Mouse (Mus musculus) right cerebral cortex, adult 2 months (tissue): ENCODE results near the gene Wdr61.

Experiments used
- DNase-seq, 2 experiments: peaks; one replicate each; pipeline ENCODE4 v3.0.0; 2021 to 2022; ENCODE audit warnings: low spot score in 2 of 2

Wdr61 gene

DNA sequence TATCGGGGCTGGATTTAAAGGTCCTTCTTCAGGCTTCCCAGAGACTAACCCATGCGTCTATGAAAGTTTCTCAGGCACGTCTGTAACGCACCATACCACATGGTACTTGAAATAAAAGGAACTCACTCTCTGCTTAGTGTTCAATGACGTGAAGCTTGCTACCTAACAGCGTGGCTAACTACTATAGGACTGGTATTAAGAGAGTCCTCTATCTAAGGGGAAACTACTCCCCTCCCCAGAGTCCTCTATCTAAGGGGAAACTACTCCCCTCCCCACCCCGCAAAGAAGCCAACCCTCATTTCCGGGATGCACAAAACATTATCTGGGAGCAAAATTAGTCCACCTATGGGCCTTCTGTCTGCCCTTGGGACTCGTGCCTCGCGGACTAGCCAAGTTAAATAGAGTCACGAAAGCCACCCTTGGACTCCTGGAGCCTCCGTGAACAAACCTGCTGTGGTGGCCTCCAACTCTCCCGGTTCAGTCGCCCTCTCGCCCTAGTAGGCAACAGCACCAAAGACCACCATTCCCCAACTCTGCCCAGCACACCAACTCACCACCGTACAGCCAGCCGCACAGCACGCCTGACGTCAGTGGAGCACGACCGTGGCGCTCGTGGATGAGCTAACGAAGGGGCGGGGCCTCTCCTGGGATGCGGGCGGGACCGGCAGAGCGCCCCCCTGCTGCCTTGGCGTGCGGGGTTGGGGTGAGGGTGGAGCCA, at the start of gene Wdr61:
Wdr61 (minus strand) TSS at position 599 of the 718 bp plus-strand sequence.
- DNase-seq = peak; percentile 98

DNA sequence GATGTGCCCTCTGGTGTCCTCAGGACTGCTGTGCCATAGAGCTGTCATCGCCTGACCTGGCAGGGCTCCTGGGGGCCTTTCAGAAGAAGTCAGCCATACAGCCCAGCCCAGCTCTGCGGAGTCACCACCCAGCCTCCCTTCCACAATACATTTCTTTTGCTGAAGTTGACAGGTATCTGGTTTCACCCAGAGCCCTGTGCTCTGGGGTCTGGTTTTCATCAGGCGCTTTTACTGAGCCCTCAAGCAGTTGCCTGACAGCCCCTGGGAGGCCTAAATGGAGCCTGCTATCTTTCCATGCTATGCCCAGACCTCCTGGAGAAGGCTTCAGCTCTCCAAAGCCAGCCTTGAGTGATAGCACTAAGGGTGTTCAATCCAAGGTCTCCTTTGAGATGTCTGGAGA, 49.7 kb upstream of the Wdr61 start:
- DNase-seq = no peak

DNA sequence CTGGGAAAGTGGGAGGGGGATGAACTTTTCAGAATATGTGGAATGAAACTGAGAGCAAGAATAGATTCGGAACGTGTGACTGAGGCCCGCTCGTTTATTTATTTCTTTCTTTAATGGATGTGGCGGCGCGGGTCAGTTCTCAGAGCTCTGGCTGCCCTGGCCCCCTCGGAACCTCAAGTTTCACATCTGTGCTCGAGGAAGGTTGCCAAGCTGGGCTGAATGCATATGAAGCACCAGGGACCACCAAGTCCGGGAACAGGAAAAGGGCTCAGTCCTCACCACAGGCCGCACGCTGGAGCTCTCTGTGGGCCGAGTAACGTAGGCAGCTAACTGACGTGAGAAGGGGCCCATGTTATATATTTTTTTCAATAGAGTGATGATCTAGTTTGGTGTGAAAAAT, 48.2 kb upstream of the Wdr61 start:
- no peak for DNase-seq

DNA sequence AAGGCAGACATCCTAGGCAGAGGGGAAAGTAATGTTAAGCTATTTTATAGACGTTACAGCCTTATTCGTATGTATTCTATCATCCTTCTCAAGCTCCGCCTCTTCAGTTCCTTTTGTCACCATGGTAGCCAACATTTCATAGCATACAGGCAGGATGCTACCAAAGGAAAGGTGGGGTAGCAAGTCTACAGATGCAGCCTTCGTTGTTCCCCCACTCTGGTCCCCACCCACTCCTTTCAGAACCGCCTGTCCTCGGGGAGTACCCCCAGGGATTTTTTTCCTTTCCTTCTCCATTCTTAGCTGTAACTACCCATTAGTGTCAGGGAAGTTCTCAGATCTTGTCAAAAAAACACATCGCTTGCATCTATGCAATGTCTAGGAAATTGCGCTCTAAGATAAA, 45.0 kb upstream of the Wdr61 start:
- DNase-seq = no peak

DNA sequence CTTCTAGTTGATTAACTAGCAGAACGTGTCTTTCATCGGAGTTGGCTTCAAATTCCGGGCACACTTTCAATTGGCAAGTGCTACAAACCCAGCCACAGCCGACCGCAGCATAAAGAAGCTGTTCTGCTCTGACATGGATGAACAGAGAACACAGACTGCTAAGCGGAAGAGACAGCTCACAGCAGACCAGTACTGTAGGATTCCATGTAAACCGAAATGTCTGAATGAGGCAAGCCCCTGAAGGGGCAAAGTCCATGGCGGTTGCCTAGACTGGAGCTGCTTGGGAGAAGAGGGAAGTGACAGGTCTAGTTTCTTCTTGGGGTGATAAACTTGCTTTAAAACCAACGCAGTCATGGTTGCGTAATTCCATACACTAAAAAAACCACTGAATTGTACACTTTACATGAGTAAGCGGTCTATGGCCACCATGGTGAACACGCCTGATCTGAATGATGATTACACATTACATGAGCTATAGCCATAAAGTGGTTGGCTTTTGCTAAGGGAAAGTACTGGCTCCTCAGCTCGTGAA, 42.2 kb upstream of the Wdr61 start:
- no peak for DNase-seq

DNA sequence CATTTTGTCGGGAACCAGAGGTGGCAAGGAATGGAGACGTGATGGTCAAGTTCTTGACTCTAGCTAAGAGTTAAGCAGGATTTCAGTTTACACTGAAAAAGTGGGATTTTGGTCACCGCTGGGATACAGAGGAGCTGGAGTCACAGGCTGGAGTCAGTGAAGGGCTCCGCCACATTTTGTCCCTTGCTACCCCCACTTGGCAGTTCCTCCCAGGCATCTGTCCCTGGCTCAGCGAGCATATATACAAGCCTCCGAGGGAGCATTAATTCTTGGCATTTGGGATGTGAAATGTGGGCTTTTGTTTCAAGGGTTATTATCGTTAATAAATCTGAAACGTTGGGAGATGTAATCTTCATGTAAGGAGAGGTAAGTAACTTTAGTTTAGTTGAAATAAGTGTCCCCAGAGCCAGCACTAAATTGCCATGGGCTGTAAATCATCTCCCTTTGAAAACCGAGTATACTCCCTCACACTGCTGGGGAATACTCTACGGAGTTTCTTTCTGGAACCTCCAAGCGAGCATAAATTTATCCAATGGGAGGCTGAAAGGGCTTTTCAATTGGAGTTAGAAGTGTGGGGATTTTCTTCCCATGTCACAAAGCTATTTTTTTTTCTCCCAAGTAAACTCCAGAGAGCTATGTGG, 35.9 kb upstream of the Wdr61 start:
- DNase-seq = no peak

DNA sequence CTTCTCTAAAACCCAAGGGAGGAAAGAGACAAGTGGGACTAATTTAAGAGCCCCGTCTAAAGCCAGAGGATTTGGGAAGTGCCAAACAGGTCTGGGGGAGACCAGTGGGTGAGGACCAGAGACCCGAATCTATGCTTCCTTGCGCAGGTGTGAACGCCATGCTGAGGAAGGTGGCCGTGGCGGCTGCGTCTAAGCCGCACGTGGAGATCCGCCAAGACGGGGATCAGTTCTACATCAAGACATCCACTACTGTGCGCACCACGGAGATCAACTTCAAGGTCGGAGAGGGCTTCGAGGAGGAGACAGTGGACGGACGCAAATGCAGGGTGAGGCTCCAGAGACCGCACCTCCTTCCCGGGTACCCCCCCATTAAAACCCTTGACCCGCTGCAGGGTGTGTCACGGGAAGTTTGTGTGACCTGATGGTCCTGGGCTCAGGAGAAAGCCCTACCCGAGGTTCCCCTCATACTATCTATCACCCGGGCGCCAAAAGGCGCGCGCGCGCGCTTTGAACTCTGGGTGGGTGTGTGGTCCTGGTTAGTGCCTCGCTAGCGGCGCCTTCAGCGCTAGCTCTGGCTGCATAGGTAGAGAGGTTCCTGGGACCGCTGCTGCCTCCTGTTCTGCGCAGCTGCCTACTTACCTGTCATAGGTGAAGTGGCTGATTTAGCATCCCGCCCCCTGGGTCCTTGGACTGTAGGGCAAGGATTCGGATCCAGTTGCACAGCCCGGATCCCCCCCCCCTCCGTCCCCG, 31.2 kb upstream of the Wdr61 start:
- DNase-seq = no peak

DNA sequence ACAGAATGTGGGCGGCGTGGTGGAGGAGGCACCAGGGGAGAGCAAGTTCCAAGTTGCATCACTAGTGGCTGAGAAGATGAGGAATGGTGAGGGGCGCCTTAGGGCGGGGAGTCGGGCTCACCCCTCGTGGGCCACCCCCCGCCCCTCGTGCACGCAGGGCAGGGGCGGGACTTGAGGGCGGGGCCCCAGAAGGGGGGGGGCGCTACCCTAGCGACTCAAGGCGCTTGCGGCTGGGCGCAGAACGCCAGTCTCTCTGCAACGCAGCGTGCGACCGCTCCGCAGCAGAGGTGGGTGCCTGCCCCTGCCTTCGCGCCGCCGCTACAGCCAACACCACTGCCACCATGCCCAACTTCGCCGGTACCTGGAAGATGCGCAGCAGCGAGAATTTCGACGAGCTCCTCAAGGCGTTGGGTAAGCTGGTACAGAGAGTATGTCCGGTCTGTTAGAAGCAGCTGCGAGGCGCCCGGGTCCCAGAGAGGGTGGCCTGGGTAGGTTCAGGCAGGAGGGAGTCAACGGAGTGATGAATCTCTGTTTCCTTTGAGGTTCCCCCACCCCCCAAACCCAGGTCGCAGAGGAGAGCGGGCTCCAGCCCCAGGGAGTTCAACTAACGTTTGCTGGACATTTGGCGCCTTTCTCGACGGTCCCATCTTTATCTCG, 30.4 kb upstream of the Wdr61 start, which contains the start of gene Crabp1:
Crabp1 (plus strand) TSS at position 188 of the 657 bp plus-strand sequence.
- DNase-seq = peak; percentile 4 to 7

DNA sequence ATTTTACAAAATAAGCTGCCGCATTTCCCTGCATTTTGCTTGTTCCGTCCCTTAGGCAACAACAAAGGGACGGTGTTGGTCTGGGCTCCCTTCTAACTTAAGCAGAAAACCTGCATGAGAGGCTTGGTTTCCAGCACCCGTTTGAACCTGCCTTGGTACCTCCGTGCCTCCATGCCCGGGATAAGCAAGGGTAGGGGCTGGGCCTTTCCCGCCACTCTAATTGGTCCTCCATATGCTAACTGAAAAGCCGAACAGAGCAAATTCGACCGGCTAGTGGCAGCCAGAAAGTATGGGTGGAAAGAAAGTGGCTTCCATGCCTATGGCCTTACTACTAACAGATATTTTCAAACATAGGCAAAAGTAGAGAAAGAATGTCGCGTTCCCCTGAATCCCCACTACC, 29.8 kb upstream of the Wdr61 start:
- no peak for DNase-seq

DNA sequence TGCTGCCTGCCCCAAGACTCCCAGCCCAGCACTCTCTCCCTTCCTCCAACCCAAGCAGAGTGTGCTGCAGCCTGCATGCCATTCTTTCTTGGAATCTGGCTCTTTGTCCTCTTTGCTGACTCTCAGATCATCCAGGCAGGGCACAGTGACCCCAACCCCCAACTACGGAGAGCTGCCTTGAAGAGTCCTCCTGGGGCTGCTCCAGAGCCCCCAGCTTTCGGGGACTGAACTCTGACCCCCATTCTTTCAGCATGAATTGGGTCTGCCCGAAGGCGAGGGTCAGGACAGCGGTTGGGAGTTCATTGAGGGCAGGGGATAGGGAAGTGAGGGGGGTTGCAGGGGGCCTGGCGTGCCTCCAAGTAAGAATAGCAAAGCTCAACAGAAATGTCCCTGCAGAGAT, 25.3 kb upstream of the Wdr61 start:
- DNase-seq = no peak

DNA sequence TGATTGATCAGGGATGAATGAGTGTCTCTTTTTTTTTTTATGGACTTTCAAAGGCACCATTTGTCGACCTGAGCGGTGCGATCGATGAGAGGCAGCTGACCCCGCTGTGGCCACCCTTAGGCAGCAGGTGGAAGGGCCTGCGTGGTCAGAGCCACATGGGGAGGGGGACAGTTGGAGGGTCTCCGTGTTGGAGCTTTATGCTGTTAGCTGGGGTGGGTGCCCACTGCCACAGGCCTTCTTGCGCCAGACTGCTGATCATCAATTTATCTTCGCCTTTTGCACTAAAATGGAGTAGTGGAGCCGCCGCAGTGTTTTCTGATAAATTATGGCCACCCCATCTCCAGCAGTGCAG, 18.6 kb upstream of the Wdr61 start:
- no peak for DNase-seq

DNA sequence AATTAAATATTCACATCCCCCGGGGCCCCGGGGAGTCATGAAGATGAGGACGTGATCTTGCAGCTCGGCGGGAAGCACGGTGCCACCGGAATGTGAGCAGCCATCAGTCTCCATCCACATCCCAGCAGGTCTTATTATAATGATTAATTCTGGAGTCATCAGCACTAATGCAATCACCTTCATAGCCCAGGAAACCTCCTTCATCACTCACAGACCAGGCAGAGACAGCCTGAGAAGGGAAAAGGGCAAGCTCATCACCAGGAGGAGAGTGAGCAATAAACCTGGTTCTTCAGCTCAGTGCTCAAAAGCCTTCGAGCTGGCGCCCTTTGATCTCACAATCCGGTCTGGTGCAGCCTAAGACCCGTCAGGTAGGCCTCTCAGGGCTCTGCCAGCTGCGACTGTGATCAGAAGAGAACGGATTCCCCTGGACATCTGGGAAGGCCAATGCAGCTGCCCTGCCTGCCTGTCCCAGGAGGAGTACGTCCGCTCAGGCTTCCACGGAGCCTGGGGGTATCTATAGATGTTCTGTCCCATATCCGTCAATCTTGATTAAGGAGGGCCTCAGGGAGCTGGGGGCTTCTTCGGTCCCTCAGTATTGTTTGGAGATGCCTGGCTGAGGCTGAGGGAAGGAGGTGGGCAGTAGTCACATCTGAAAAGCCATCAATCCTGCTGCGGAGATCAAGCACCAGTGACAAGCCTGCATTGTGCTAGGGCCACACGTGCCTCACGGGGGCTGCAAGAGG, 18.1 kb upstream of the Wdr61 start:
- no peak for DNase-seq

DNA sequence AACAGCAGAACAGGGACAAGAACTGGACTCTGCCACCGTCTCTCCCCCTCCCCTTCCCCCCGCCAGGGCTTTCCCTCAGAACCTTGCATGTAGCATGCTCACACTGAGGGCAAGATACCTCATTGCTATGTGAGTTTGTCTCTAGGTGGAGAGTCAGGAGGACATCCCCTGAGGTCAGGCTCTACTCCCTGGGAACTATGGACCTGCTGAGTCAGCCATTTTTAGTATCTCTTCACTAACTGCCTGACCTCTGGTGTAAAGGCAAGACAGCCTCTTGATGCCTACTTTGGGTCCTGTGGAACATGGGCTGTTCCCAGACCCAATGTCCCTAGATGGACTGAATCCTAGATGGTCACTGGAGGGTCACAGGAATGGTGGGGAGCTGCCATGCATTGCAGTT, 17.4 kb upstream of the Wdr61 start:
- DNase-seq = no peak

DNA sequence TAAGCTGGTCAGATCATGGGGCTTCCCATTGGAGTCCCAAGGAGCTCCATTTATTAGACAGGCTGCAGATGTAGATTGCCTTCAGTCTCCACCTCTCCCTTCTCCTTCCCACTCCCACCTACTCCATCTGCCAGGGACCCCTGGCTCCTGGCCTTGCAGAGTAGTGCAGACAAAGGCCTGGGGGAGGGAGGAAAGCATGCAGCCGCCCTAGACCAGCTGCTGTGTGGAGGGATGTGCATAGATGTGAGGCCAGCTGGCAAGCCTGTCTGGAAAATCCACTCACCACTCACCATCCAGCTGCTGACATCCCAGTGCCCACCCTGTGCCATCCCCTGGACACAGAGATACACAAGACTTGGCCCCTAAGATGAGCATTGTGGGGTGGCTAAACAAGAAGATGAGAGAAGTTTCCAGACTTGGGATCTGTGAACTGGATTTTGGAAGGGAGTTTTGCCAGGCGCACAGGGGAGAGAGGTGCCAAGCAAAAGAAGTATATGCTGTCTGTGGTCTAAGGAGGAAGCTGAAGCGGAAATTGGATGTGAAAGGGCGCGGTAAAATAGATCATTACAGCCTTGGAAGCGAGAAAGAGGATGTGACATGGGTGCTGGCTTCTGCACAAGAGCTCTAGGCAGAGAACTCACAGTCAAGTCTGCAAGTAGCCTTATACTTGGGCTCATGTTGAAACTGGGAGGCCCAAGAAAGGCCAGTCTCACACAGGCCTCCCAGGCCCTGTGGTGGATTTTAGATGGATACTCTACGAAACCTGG, 16.1 kb upstream of the Wdr61 start:
- no peak for DNase-seq

DNA sequence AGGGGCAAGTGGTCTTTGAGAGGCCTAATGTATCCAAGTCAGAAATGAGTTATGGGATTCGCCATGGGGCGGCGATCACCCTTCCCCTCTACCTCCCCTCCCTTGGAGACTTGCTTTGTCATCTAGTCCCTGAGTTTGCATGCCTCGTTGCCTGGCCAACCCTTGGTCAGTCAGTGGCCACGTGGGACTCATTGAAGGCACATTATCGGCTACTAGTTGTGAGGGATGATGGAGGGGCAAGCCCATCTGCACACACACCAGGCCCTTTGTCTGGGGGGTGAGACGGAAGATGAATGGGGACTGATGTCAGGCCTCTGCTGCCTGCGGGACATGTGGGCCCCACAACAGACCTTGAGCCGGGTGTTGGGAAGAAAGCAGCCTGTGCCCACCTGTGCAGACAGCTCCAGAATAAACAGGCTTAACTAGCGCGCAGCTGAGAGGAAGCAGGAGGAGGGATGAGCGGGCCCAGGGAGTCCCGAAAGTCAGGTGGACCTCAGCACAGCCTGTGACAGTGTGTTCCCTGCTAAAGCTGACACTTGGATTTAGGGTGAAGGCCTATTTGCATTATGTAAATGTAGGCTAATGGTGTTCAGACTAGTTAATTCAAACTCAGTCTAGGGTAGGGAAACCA, 11.5 kb upstream of the Wdr61 start:
- no peak for DNase-seq

DNA sequence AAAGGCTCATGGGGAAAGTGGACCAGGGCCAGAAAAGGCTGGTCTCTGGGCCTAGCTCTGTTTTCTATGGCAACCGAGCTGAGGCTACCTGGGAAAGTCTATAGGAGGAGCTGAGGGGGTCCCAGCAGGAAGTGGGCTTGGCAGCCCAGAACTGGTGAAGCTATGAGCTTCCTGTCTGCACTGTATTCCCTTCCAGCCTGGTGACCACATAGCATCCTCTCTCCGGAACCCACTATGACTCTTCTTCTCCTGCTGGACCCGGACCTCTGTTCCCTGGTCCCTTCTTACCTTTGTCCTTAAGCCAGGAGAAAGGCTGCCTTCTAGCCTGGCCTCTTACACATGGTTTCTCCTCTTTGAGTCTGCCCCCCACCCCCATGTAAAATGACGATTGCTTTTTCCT, 9.6 kb upstream of the Wdr61 start:
- no peak for DNase-seq

DNA sequence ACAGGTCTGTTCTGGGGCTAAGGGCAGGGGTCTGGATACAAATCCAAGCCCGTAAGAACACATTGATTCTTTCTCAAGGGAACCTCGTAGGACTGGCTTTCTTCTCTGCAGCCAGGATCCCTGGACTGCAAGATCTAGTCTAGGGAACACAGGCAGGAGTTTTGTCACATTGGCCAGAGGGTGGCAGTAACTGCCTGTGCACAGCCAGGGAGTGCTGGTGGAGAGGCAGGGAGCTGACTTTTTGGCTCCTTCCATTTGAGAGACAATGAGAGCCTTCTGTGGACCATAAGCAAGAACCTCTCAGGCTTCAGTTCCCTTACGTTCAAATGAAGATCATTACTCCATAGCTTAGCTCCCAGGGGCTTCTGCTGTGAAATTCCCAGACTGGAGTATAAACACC, 4.1 kb upstream of the Wdr61 start:
- DNase-seq = peak; percentile 55 to 71

DNA sequence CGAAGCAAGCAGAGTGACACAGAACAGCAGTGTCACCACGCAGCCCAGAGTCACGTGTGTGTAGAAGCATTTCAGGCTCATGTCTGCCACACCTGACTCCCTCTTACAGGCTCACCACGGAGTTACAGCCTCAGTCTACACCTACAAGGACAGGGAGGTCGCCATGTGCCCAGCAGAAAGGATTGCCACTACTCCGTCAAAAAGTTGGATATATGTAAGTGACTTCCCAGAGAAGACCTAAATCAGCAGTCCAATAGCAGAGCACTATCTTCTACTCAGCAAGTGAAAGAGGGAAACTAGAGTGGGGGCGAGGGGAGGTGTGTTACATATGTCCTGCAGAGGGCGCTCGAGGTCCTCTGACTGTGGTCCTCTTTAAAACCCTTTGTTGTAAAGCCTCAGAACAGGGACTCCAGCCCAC, 2.0 kb upstream of the Wdr61 start:
- peak; percentile 17 to 33 for DNase-seq

DNA sequence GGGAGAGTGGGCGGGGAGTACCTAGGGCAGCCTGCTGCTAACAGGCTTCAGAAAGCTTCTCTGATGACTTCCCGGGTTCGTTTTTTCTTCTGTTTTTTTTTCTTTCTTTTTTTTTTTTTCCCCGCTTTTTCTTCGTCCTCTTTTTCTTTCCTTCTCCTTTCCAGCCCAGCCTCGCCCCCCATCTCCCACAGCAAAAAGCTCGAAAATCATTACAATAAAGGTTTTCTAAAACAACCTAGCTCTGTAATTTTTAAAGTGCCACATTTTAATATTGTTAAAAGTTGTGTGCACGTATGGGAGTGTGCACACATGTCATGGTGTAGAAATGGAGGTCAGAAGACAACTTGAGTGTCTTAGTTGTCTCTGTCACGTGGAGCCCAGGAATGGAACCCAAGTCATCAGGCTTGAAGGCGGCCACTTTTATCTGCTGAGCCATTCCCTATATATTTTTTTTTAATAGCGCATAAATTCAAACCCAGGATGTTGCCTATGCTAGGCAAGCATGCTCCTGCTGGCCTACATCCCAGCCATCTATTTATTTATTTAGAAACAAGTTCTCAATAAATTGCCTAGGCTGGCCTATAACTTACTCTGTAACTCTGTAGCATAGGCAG, 427 bp upstream of the Wdr61 start:
- no peak for DNase-seq

DNA sequence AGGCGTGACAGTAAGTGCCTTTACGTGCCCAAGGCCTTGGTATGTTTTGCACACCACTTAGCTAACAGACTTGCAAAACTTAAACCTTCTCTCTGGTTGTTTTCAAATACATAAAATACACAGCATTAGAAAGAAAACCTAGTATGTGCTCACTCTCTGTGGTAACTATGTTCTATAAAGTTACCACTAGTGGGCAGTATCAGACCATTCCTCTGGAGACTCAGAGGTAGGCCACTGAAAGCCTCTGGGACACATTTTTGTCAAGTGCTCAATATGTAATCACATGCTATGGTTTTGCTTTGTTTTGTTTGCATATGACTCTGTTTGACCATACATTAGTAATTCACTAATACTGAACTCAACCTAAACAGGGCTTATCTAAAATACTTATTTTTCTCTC, 2.2 kb downstream of the Wdr61 start:
- no peak for DNase-seq
